Mouse (Mus musculus) MEL (cell line): ENCODE results near the gene Gm853. TPM values are rescaled to one million over a fixed set of nuclear protein-coding genes. Genes with fewer than 3 reads are reported as not detected.

Experiments
- DNase-seq: peaks from one replicate; pipeline ENCODE4 v3.0.0; 2011; ENCODE audit warnings: low read depth, low spot score
- H3K27ac ChIP-seq: 2 replicates; pipeline ENCODE4 v1.5.1; 2012; ENCODE audit warnings: low read depth, mild to moderate bottlenecking, control low read depth, low read length, moderate library complexity; ENCODE audit not compliant: control insufficient read depth
- H3K27me3 ChIP-seq, 2 experiments: fragments of 150-350 bp in 1 of 2; sonication (generic) in 1 of 2; 2 replicates each; pipeline ENCODE4 v1.6.1; 2012; ENCODE audit warnings: low read length in 2 of 2, mild to moderate bottlenecking in 2 of 2, improper control_type of control experiment in 1 of 2, moderate library complexity in 1 of 2; ENCODE audit not compliant: insufficient read depth in 2 of 2, control insufficient read depth in 1 of 2
- H3K36me3 ChIP-seq, 2 experiments: 2 replicates each; pipeline ENCODE4 v1.6.1; 2012 to 2014; ENCODE audit warnings: low read length in 2 of 2, improper control_type of control experiment in 1 of 2, inconsistent platforms in 1 of 2, mild to moderate bottlenecking in 1 of 2; ENCODE audit not compliant: insufficient read depth in 2 of 2, control insufficient read depth in 1 of 2
- H3K4me1 ChIP-seq, 2 experiments: fragments of 150-350 bp in 1 of 2; sonication (generic) in 1 of 2; 2 replicates each; pipeline ENCODE4 v1.6.1; 2012; ENCODE audit warnings: low read length in 2 of 2, improper control_type of control experiment in 1 of 2, mild to moderate bottlenecking in 1 of 2; ENCODE audit not compliant: insufficient read depth in 2 of 2, control insufficient read depth in 1 of 2
- H3K4me3 ChIP-seq, 2 experiments: fragments of 150-350 bp in 1 of 2; sonication (generic) in 1 of 2; 2 replicates each; pipeline ENCODE4 v1.5.1; 2012; ENCODE audit warnings: low read depth in 2 of 2, low read length in 2 of 2, mild to moderate bottlenecking in 2 of 2, moderate library complexity in 2 of 2, control low read depth in 1 of 2, improper control_type of control experiment in 1 of 2; ENCODE audit not compliant: control insufficient read depth in 1 of 2, insufficient read depth in 1 of 2
- H3K79me2 ChIP-seq: 2 replicates; pipeline ENCODE4 v1.6.1; 2012; ENCODE audit warnings: mild to moderate bottlenecking, low read length, moderate library complexity; ENCODE audit not compliant: control insufficient read depth, poor library complexity, insufficient read depth
- H3K9ac ChIP-seq: 2 replicates; pipeline ENCODE4 v1.6.1; 2012; ENCODE audit warnings: low read depth, mild to moderate bottlenecking, control low read depth, low read length, moderate library complexity; ENCODE audit not compliant: control insufficient read depth, poor library complexity, severe bottlenecking
- H3K9me3 ChIP-seq: fragments of 150-350 bp; sonication (generic); replicated peaks from 2 replicates; pipeline ENCODE4 v1.6.1; 2012; ENCODE audit warnings: mild to moderate bottlenecking, low read length, improper control_type of control experiment, moderate library complexity; ENCODE audit not compliant: insufficient read depth
- CHD1 ChIP-seq: IDR thresholded peaks from 2 replicates; pipeline ENCODE4 v1.6.1; 2012; ENCODE audit warnings: low read depth, mild to moderate bottlenecking, inconsistent platforms, low read length, improper control_type of control experiment
- GABPA ChIP-seq: IDR thresholded peaks from 2 replicates; pipeline ENCODE4 v1.6.1; 2012; ENCODE audit warnings: low read depth, mild to moderate bottlenecking, inconsistent platforms, low read length, improper control_type of control experiment, moderate library complexity
- KAT2A ChIP-seq: conservative IDR thresholded peaks from 2 replicates; pipeline ENCODE4 v1.6.1; 2012; ENCODE audit warnings: low read depth, low read length, improper control_type of control experiment, inconsistent platforms
- MAFK ChIP-seq: IDR thresholded peaks from 2 replicates; pipeline ENCODE4 v1.6.1; 2011; ENCODE audit warnings: low read depth, mild to moderate bottlenecking, low read length, improper control_type of control experiment, borderline replicate concordance
- MAX ChIP-seq: IDR thresholded peaks from 2 replicates; pipeline ENCODE4 v1.6.1; 2011; ENCODE audit warnings: low read length, improper control_type of control experiment
- POLR2A ChIP-seq, 2 experiments: IDR thresholded peaks; 2 replicates each; pipeline ENCODE4 v1.6.1; 2011 to 2012; ENCODE audit warnings: low read length in 2 of 2, mild to moderate bottlenecking in 2 of 2, control low read depth in 1 of 2, improper control_type of control experiment in 1 of 2, low read depth in 1 of 2, moderate library complexity in 1 of 2; ENCODE audit not compliant: control insufficient read depth in 1 of 2, insufficient read depth in 1 of 2, poor library complexity in 1 of 2
- RCOR1 ChIP-seq: IDR thresholded peaks from 2 replicates; pipeline ENCODE4 v1.6.1; 2012; ENCODE audit warnings: low read depth, mild to moderate bottlenecking, inconsistent platforms, low read length, improper control_type of control experiment
- TCF12 ChIP-seq: IDR thresholded peaks from 2 replicates; pipeline ENCODE4 v1.6.1; 2014; ENCODE audit warnings: low read depth, mild to moderate bottlenecking, inconsistent platforms, low read length, improper control_type of control experiment, moderate library complexity
- ZC3H11A ChIP-seq: IDR thresholded peaks from 2 replicates; pipeline ENCODE4 v1.6.1; 2012; ENCODE audit warnings: low read depth, mild to moderate bottlenecking, inconsistent platforms, low read length, improper control_type of control experiment
- ZKSCAN1 ChIP-seq: IDR thresholded peaks from 2 replicates; pipeline ENCODE4 v1.6.1; 2012; ENCODE audit warnings: low read depth, mild to moderate bottlenecking, inconsistent platforms, low read length, improper control_type of control experiment, moderate library complexity
- polyA plus RNA-seq, 2 experiments: library from polyadenylated mRNA; stranded (reverse) in 1 of 2; unstranded in 1 of 2; fragments of >175 nt in 1 of 2; fragments of >200 nt in 1 of 2; gene quantifications; 2 replicates each; pipeline versions ENCODE4 v1.2.1 to v1.2.4; 2012; ENCODE audit warnings: low replicate concordance in 2 of 2, low read depth in 1 of 2; ENCODE audit not compliant: insufficient read length in 2 of 2, insufficient read depth in 1 of 2, missing spikeins in 1 of 2
- total RNA-seq: library from RNA; depleted of rRNA; stranded (reverse); fragments of 300-350 nt; gene quantifications from 2 replicates; pipeline ENCODE4 v1.2.3, GENCODE M21; 2012

Gene Gm853
- total and polyA plus RNA-seq, 3 experiments: 0.04 TPM; not detected in 2

- H3K79me2 ChIP-seq: no peaks in the 10 kb centered on the region
- H3K4me1 ChIP-seq: peaks cover 0 to 7% of the 10 kb centered on the region in 2 experiments; a peak in 2 of 4 replicates
- no peaks in the 10 kb centered on the region for H3K9me3 ChIP-seq
- no peak overlapping the region for H3K27ac ChIP-seq
- H3K36me3 ChIP-seq: no peaks in the 10 kb centered on the region
- no peak overlapping the region for H3K4me3 ChIP-seq
- DNase-seq: peak; percentile 21
- peaks cover 0 to 1% of the 10 kb centered on the region in 2 experiments; a peak in 1 of 4 replicates for H3K27me3 ChIP-seq
- H3K9ac ChIP-seq: no peak overlapping the region
- TF ChIP-seq MAX (no peak), ZKSCAN1 (no peak)
Measured at GRCm38 (mm10) chr4:130270089-130270488, 47.9 kb upstream of the Gm853 start.

GRCm38 (mm10) chr4:130268736-130269135 lies 46.5 kb upstream of the Gm853 start:
- Histone ChIP-seq H3K27me3 (no peaks in the 10 kb centered on the region; a peak in 1 of 4 replicates), H3K9me3 (no peaks in the 10 kb centered on the region)

GRCm38 (mm10) chr4:130267069-130267468 lies 44.9 kb upstream of the Gm853 start:
- Histone ChIP-seq H3K27ac (no peak overlapping the region), H3K36me3 (no peaks in the 10 kb centered on the region)
- TF ChIP-seq ZC3H11A (no peak), CHD1 (no peak), MAFK (no peak), KAT2A (no peak)
- TF ChIP-seq, all 39 proteins: peak for 0
- Histone ChIP-seq H3K9me3 (no peaks in the 10 kb centered on the region), H3K4me3 (no peak overlapping the region), H3K4me1 (peaks cover 0 to 7% of the 10 kb centered on the region in 2 experiments; a peak in 2 of 4 replicates), H3K79me2 (no peaks in the 10 kb centered on the region), H3K27me3 (no peaks in the 10 kb centered on the region), H3K9ac (no peak overlapping the region)
- no peak for DNase-seq

More at GRCm38 (mm10) chr4:130268736-130269135, 46.5 kb upstream of the Gm853 start:
- H3K9ac ChIP-seq: no peak overlapping the region
- TF ChIP-seq TCF12 (no peak), RCOR1 (no peak), GABPA (no peak), POLR2A (IDR thresholded peaks at IDR 0.05; ENCODE audit: control insufficient read depth in 1 of 2, insufficient read depth in 1 of 2, low read depth in 1 of 2, low read length in 2 of 2, poor library complexity in 1 of 2) (no peak)
- H3K27ac ChIP-seq: no peak overlapping the region
- H3K79me2 ChIP-seq: no peaks in the 10 kb centered on the region
- no peak overlapping the region for H3K4me3 ChIP-seq
- no peak for DNase-seq
- H3K4me1 ChIP-seq: peaks cover 0 to 7% of the 10 kb centered on the region in 2 experiments; a peak in 2 of 4 replicates
- H3K36me3 ChIP-seq: no peaks in the 10 kb centered on the region
